Mouse (Mus musculus) embryo, embryonic 9.5 days (tissue): ENCODE results near the gene Cys1.
"Not testable (repeated sequence)": the region's sequence is repeated elsewhere in the genome, so short reads cannot be mapped to it uniquely, and the experiment has no call there.

Source experiments
- DNase-seq: peaks from one replicate; pipeline ENCODE4 v3.0.0-alpha.2; 2017; ENCODE audit errors: extremely low spot score

Cys1 gene

GRCm38 (mm10) chr12:24681286-24682023 is at the start of gene Cys1:
Cys1 (minus strand) TSS chr12:24681813.
- peak; percentile 17 for DNase-seq

- DNase-seq = peak; percentile 67
These were observed 42.8 kb upstream of the Cys1 start for GRCm38 (mm10) chr12:24724369-24724768.

DNA sequence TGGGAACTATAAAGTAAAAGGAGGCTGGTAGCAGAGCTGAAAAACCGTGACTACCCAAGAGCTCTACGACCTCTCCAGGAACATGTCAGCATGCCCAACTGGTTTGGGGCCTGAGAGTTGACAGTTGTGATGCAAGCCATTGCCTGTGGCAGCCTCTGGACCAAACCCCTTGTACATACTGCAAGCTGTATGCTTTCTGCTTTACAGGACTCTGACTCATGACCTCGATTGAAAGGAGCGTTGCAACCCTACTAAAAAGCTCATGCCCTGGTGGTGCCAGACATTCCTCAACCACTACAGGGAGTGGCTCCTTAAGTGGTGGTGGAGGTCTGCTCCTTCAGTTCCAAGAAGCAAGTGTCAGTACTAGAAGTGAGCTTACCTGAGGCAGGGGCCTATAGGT is 42.2 kb upstream of the Cys1 start:
- DNase-seq = no peak

- no peak for DNase-seq
These were observed 41.8 kb upstream of the Cys1 start for GRCm38 (mm10) chr12:24723434-24723833.

DNA sequence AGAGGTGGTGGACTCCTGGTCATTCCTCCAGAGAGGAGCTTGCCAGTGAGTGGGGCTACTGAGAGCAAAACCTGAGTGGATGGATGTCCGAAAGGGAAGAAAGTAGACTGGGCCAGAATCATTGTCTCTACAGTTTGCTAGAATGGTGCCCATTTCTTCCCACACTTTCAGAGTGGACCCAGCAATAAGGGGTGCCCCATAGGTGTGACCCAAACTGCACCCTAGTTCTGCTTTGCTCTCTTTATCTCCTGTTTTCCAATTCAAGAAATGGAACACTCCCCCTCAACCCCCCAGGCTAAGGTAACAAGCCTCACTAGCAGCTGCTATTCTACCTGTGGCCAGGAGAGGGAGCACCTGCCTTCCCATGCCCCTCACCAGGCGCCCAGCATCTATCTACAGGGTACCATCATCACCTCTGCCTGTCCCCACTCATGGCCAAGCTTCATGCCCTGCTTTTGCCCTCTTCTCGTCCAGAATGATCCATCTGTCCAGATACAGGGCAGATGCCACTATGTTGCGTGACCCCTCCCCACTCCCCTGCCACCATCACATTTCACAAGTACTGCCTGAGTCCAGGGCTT is 35.2 kb upstream of the Cys1 start:
- DNase-seq = peak; percentile 48

- no peak for DNase-seq
These were observed 33.8 kb upstream of the Cys1 start for GRCm38 (mm10) chr12:24715268-24715896.

DNA sequence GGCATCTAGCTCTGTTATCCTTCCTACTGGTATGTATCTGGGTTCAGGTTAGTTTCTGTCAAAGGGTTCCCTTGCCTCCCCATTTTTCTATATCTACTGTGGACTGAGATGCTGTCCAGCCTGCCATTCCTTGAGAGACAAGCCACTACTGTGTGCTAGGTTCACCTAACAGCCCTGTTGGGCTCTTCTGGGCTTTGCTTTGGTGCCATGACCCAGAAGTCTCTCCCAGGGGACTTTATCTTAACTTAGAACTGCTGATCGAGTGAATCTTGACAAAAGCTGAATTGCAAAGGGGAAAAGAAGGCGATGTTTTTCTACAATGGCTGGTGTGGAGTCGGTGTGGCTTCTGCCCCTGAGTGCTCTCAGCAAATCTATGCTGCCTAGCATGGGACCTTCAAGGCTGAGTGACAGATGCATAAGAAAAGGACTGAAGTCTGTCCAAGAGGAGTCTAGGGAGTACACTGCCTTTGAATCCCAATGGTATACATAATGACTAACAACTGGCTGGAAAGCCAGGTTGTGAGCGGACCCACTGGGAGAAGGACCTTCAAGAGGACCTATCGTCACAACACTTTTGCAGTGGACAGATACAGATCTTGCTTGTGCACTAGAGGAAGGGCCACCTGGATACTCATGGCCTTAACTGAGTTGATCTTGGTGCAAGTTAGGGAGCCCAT is 33.1 kb upstream of the Cys1 start:
- no peak for DNase-seq

DNA sequence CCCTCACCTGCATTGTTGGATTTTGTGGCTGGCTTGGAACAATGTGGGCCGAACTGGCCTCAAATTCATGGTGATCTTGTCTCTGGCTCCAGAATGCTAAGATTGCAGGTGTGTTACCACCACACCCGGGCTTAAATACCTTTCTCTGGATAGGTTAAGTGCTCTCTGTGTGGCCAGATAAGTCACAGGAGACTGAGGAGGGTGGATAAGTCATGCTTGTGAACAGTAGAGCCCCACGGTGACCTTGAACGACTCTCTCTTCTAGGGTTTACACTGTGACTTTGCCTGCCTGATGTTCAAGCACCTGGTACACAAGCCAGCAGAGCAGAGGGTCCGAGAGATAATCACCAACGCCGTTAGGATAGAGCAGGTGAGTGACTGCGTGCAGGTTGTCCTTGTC is 30.8 kb upstream of the Cys1 start:
- no peak for DNase-seq

GRCm38 (mm10) chr12:24710672-24711071 is 29.1 kb upstream of the Cys1 start:
- peak; percentile 37 for DNase-seq

DNA sequence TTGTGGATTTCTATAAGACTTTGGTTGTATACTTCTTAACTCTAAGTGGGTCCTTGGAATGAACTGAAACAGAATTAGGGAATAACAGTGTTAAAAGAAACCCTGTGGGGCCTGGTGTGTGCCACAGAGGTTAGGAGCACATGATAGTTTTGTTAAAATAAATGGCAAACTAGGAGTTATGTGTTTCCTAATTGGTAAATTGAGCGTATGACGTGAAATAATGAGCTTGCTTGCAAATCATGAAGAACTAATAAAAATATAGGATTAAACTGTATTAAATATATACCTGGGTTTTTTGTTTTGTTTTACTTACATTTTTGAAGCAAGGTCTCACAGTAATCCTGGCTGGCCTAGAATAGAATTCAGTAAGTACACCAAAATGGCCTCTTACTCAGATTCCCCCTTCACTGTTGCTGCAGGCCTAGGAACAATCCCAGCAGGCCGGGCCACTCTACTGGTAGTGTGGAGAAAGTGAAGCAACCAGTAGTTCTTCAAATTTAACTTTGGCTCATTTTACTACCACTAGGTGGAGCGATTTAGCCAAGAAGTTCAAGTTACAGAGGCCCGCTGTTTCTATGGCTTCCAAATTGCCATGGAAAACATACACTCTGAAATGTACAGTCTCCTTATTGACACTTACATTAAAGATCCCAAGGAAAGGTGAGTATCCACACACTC is 28.4 kb upstream of the Cys1 start:
- DNase-seq = peak; percentile 78

- no peak for DNase-seq
These were observed 27.8 kb upstream of the Cys1 start for GRCm38 (mm10) chr12:24709409-24709808.

DNA sequence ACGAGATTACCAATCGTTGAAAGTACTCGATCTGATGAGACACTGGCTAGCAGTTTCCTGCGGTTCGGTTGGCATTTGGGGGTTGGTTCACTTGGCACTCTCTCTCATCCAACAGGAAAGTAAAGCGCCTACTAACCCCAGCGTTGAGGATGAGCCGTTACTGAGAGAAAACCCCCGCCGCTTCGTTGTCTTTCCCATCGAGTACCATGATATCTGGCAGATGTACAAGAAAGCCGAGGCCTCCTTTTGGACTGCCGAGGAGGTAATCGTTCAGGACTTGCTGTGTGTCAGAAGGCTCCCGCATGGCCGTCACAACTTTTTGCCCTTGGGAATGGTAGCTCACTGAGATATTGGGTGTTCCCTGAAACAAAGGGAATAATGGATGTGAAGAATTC is 27.2 kb upstream of the Cys1 start:
- DNase-seq = no peak

- peak; percentile 96 for DNase-seq
These were observed 26.6 kb upstream of the Cys1 start, which contains the start of gene Rrm2 for GRCm38 (mm10) chr12:24707954-24708823. Rrm2 (plus strand) TSS chr12:24708241.

DNA sequence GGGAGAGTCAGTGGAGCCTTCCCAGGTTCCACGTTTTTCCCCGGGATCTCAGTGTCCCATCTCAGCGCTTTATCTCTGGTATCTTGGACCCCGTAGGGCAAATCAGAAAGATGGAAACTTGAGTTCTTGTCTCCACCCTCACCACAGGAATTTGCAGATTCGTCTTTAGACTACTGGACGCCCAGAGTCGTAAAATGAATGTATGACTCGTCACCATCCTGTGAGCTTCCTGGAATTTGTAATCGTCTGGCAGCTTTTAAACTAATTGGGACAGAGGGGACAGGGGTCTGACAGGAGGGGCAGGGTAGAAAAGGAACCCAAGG is 25.8 kb upstream of the Cys1 start:
- DNase-seq = peak; percentile 51

GRCm38 (mm10) chr12:24706764-24707479 is 25.3 kb upstream of the Cys1 start:
- peak; percentile 77 for DNase-seq

GRCm38 (mm10) chr12:24705502-24706263 is 24.1 kb upstream of the Cys1 start:
- no peak for DNase-seq

DNA sequence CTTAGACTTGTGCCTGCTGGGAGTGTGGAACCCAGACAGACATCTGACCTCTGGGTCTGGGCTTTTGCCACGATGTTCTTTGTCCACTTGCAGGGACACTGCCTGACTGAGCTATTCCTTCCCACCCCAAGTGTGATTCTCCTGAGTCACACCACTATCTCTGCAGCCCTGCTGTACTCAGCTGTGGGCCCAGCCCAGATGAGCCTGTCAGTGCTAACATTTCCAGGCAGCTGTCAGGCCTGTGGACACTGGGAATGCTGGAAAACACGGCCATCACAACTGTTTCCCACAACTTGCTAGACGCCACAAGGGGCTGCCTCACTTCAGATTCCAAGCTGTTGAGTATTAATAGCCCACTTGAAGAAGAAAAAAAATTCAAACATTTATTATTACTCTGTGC is 21.4 kb upstream of the Cys1 start:
- DNase-seq = no peak

DNA sequence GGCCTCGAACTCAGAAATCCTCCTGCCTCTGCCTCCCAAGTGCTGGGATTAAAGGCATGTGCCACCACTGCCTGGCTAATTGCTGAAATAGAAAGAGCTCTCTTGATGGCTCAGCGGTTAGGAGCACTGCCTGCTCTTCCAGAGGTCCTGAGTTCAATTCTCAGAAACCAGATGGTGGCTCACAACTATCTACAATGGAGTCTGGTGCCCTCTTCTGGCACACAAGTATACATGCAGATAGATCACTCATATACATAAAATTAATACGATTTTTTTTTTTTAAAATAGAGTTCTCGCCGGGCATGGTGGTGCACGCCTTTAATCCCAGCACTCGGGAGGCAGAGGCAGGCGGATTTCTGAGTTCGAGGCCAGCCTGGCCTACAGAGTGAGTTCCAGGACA is 20.0 kb upstream of the Cys1 start:
- not testable (repeated sequence) for DNase-seq

DNA sequence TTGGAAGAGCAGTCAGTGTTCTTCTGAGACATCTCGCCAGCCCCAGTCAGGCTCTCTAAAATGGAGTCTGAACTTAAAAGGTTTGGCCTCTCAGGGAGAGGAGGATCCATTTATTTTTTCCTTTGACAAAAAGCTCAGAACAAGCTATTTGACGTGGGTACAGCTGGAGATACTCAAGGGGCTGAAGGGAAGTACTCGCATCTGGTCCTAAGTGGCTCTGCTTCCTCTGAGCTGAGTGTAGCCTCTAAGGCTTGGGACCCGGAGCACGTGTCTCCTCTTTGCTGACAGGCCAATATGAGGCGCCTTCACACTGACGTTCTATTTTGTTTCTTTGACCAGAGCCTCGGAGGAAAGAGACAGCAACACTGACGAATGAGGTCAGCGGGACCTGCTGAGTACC is 18.0 kb upstream of the Cys1 start:
- DNase-seq = no peak

DNA sequence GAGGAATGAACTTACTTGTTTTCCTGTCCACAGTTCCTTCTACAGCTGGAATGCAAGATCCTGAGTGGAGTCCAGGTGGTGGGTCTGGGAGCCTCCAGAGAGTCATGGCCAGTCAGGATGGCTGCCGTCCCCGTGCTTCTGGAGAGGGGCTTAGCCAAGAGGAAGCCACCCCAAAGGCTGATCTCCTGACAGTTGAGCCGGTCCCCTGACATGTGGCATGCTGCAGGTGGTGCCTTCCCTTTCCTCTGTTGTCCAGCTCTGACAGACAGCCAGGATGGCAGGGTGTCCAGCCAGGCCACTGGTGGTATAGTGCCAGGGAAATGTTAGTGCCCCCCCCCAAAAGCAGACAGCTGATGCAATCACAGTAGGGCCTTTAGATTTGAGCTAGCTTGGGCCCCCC is 16.9 kb upstream of the Cys1 start:
- no peak for DNase-seq
